Mouse (Mus musculus) layer of hippocampus, adult 9-11 months (tissue): ENCODE measurements around the gene 1700022I11Rik.

ENCODE experiments used
- DNase-seq: peaks from one replicate; pipeline ENCODE4 v3.0.0; 2022

1700022I11Rik gene

GRCm38 (mm10) chr4:43004951-43005350 lies 35.5 kb downstream of the 1700022I11Rik start:
- no peak for DNase-seq

GRCm38 (mm10) chr4:43005765-43006164 lies 36.4 kb downstream of the 1700022I11Rik start:
- no peak for DNase-seq

- peak; percentile 84 for DNase-seq
These were observed 41.0 kb downstream of the 1700022I11Rik start, which contains the start of gene Fancg for GRCm38 (mm10) chr4:43010161-43011038. Fancg (minus strand) TSS chr4:43010506.

GRCm38 (mm10) chr4:43012091-43012490 lies 42.7 kb downstream of the 1700022I11Rik start:
- no peak for DNase-seq

GRCm38 (mm10) chr4:43018156-43018555 lies 48.8 kb downstream of the 1700022I11Rik start:
- no peak for DNase-seq

GRCm38 (mm10) chr4:43019176-43019575 lies 49.8 kb downstream of the 1700022I11Rik start:
- DNase-seq, result no peak

GRCm38 (mm10) chr4:43019641-43020465 lies 50.4 kb downstream of the 1700022I11Rik start:
- DNase-seq, result no peak

GRCm38 (mm10) chr4:43020876-43021275 lies 51.5 kb downstream of the 1700022I11Rik start:
- no peak for DNase-seq

GRCm38 (mm10) chr4:43021341-43021740 lies 51.9 kb downstream of the 1700022I11Rik start:
- no peak for DNase-seq

GRCm38 (mm10) chr4:43024673-43025072 lies 55.3 kb downstream of the 1700022I11Rik start:
- DNase-seq, result no peak

- peak; percentile 94 for DNase-seq
These were observed 55.9 kb downstream of the 1700022I11Rik start, which contains the start of gene Pigo for GRCm38 (mm10) chr4:43025084-43025960. Pigo (minus strand) TSS chr4:43025819.

- DNase-seq, result no peak
These were observed 59.7 kb downstream of the 1700022I11Rik start for GRCm38 (mm10) chr4:43029121-43029520.

GRCm38 (mm10) chr4:43029749-43030148 lies 60.3 kb downstream of the 1700022I11Rik start:
- no peak for DNase-seq

GRCm38 (mm10) chr4:43030352-43030751 lies 60.9 kb downstream of the 1700022I11Rik start:
- no peak for DNase-seq

GRCm38 (mm10) chr4:43030780-43031230 lies 61.4 kb downstream of the 1700022I11Rik start:
- DNase-seq, result no peak

- peak; percentile 95 for DNase-seq
These were observed 62.0 kb downstream of the 1700022I11Rik start, which contains the start of gene Stoml2 for GRCm38 (mm10) chr4:43031237-43031995. Stoml2 (minus strand) TSS chr4:43031710.

GRCm38 (mm10) chr4:43032501-43032900 lies 63.1 kb downstream of the 1700022I11Rik start:
- no peak for DNase-seq
